Mouse (Mus musculus): ENCODE results near the gene Gtf3c4.

Gene Gtf3c4

GRCm38 (mm10) chr2:28840222-28840951 lies at the start of gene Gtf3c4, which contains the start of gene Ddx31:
Gene Gtf3c4 (minus strand): TSS chr2:28840360.
Gene Ddx31 (plus strand): TSS chr2:28840406.
- peak; percentile 90 to 93 for DNase-seq

GRCm38 (mm10) chr2:28884914-28885313 lies 44.8 kb upstream of the Gtf3c4 start:
- no peak for DNase-seq

GRCm38 (mm10) chr2:28882826-28883485 lies 42.8 kb upstream of the Gtf3c4 start:
- no peak for DNase-seq

- DNase-seq: no peak
Measured at GRCm38 (mm10) chr2:28882047-28882446, 41.9 kb upstream of the Gtf3c4 start.

GRCm38 (mm10) chr2:28881275-28881674 lies 41.1 kb upstream of the Gtf3c4 start:
- no peak for DNase-seq

- no peak for DNase-seq
Measured at GRCm38 (mm10) chr2:28875554-28875953, 35.4 kb upstream of the Gtf3c4 start.

- no peak for DNase-seq
Measured at GRCm38 (mm10) chr2:28867495-28867894, 27.3 kb upstream of the Gtf3c4 start.

- DNase-seq: no peak
Measured at GRCm38 (mm10) chr2:28863857-28864256, 23.7 kb upstream of the Gtf3c4 start.

GRCm38 (mm10) chr2:28860678-28861423 lies 20.7 kb upstream of the Gtf3c4 start:
- no peak for DNase-seq

GRCm38 (mm10) chr2:28859303-28859702 lies 19.1 kb upstream of the Gtf3c4 start:
- no peak for DNase-seq

- no peak for DNase-seq
Measured at GRCm38 (mm10) chr2:28855773-28856172, 15.6 kb upstream of the Gtf3c4 start.

- DNase-seq: no peak
Measured at GRCm38 (mm10) chr2:28852594-28852993, 12.4 kb upstream of the Gtf3c4 start.

- no peak for DNase-seq
Measured at GRCm38 (mm10) chr2:28848879-28849278, 8.7 kb upstream of the Gtf3c4 start.

- no peak for DNase-seq
Measured at GRCm38 (mm10) chr2:28842042-28842441, 1.9 kb upstream of the Gtf3c4 start.

GRCm38 (mm10) chr2:28839501-28840221 lies 499 bp downstream of the Gtf3c4 start:
- peak; percentile 3 to 7 for DNase-seq

GRCm38 (mm10) chr2:28836181-28836940 lies 3.8 kb downstream of the Gtf3c4 start:
- DNase-seq: no peak

- DNase-seq: peak; percentile 11 to 37
Measured at GRCm38 (mm10) chr2:28829265-28829664, 10.9 kb downstream of the Gtf3c4 start.

GRCm38 (mm10) chr2:28818866-28819265 lies 21.3 kb downstream of the Gtf3c4 start:
- DNase-seq: no peak

- no peak for DNase-seq
Measured at GRCm38 (mm10) chr2:28810260-28811013, 29.7 kb downstream of the Gtf3c4 start.

GRCm38 (mm10) chr2:28808841-28809240 lies 31.3 kb downstream of the Gtf3c4 start:
- no peak for DNase-seq

GRCm38 (mm10) chr2:28803406-28803805 lies 36.8 kb downstream of the Gtf3c4 start:
- DNase-seq: no peak
